Mouse (Mus musculus) gastrocnemius, adult 8-10 months (tissue): ENCODE measurements around the gene Armc2. TPM values are rescaled to one million over a fixed set of nuclear protein-coding genes. Genes with fewer than 3 reads are reported as not detected.

Experiments used
- DNase-seq, 2 experiments: peaks; one replicate each; pipeline ENCODE4 v3.0.0; 2022; ENCODE audit warnings: low spot score in 2 of 2
- total RNA-seq, 4 experiments: library from RNA; stranded (reverse); gene quantifications; 2 replicates each; pipeline ENCODE4 v1.2.4; 2022

Armc2 gene
- total RNA-seq, 4 experiments from 2014 or later: 0.20 to 0.70 (median 0.41) TPM

DNA sequence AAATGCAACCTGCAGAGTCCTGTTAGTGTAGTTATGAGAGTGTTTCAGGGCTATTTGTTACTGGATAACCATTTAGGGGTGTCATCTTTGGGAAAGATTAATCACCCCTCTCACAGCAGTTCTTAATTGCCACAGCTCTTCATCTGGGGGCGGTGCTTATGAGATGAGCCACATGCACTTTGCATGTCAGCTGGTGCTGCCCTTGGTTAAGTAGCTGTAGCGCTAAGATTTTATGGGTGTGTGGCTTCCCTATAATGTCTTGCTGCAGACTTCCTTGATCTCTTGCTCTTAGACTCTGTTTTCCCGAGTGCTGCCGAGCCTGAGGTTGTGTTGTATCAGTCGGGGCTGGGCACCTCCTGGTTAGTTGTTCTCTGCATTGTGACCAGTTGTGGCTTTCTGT is 150.3 kb downstream of the Armc2 start:
- DNase-seq: no peak

DNA sequence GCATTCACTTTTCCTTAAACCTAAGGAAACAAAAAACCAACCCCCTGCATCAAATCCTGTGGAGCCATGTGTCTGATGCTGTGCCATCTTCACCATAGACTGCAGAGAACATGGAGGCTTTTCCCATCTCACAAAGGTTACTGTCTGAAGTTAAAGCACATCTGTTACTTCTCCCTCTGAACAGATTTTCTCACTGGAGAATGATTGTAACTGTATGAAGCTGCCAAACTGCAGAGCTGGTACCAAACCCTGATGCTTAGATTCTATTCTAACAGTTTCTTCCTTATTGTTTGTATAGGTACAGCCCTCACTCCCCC is 151.4 kb downstream of the Armc2 start:
- DNase-seq: no peak

DNA sequence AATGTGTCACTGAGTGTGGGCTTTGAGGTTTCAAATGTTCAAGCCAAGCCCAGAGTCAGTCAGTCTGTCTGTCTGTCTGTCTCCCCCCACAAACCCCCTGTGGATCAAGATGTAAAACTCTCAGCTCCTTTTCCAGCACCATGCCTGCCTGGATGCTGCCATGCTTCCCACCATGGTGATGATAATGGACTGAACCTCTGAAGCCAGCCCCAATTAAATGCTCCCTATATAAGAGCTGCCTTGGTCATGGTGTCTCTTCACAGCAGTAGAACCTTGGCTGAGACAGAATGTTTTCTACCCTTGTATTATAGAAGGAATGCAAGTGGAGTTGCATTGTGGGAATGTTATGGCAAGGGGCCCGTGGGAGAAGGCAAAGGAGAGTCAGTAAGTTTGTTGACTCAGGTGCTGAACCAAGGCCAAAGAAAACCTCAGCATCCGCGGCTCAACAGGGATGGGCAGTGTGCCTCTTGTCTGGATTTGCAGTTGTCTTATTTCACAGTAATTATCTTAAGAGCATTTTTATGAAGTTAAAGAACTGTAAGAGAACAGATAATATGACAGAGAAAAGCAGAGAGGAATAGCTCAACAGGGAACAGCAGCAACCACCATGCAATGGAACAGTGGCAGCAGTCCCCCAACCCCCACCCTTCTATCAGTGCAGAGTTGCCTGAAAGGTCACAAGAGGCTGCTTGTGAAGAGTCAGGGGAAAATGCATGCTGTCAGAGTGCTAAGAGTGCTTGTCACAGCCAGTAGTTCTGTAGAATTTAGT is 152.0 kb downstream of the Armc2 start:
- DNase-seq: no peak

Other genes with a start within 250 kb of the Armc2 start
- gene Cep57l1, start 208.6 kb downstream of the Armc2 start, total RNA-seq: 1 to 10 TPM; 2.1 to 3.5 (median 3.3) TPM
- gene Sesn1, start 208.5 kb downstream of the Armc2 start, total RNA-seq: 10 to 100 TPM; 12.7 to 32.8 (median 20.0) TPM